Mouse (Mus musculus) ES-E14 (cell line): ENCODE results near the gene Armc12. TPM values are rescaled to one million over a fixed set of nuclear protein-coding genes. Genes with fewer than 3 reads are reported as not detected.

Source experiments
- DNase-seq: peaks from one replicate; pipeline ENCODE4 v3.0.0-alpha.2; 2013; ENCODE audit warnings: low read depth, low spot score
- H3K27ac ChIP-seq: 2 replicates; pipeline ENCODE4 v1.5.1; 2012; ENCODE audit warnings: low read depth, mild to moderate bottlenecking, low read length, moderate library complexity, mixed read lengths; ENCODE audit not compliant: poor library complexity, insufficient read depth, severe bottlenecking
- H3K36me3 ChIP-seq: 2 replicates; pipeline ENCODE4 v1.6.1; 2012; ENCODE audit warnings: mild to moderate bottlenecking, low read length, moderate library complexity, mixed read lengths; ENCODE audit not compliant: control insufficient read depth, poor library complexity, insufficient read depth, severe bottlenecking
- H3K4me1 ChIP-seq, 2 experiments: fragments of 150-350 bp in 1 of 2; sonication (generic) in 1 of 2; 2 replicates each; pipeline ENCODE4 v1.6.1; 2012; ENCODE audit warnings: low read length in 2 of 2, mild to moderate bottlenecking in 1 of 2, mixed read lengths in 1 of 2; ENCODE audit not compliant: control insufficient read depth in 2 of 2, insufficient read depth in 2 of 2, poor library complexity in 1 of 2
- H3K4me3 ChIP-seq, 2 experiments: fragments of 150-350 bp in 1 of 2; sonication (generic) in 1 of 2; 2 replicates each; pipeline ENCODE4 v1.5.1; 2012; ENCODE audit warnings: low read length in 2 of 2, low read depth in 1 of 2, mild to moderate bottlenecking in 1 of 2, mixed read lengths in 1 of 2; ENCODE audit not compliant: insufficient read depth in 1 of 2, poor library complexity in 1 of 2, severe bottlenecking in 1 of 2
- H3K9ac ChIP-seq: 2 replicates; pipeline ENCODE4 v1.6.1; 2012; ENCODE audit warnings: low read depth, mild to moderate bottlenecking, low read length, mixed read lengths; ENCODE audit not compliant: poor library complexity, insufficient read depth, severe bottlenecking
- H3K9me3 ChIP-seq: fragments of 150-350 bp; sonication (generic); 2 replicates; pipeline ENCODE4 v1.6.1; 2012; ENCODE audit warnings: low read depth, mild to moderate bottlenecking, low read length; ENCODE audit not compliant: control insufficient read depth, insufficient read depth
- CHD2 ChIP-seq: IDR thresholded peaks from 2 replicates; pipeline ENCODE4 v1.6.1; 2014; ENCODE audit warnings: mild to moderate bottlenecking, low read depth, low read length, inconsistent platforms
- HCFC1 ChIP-seq: IDR thresholded peaks from 2 replicates; pipeline ENCODE4 v1.6.1; 2012; ENCODE audit warnings: low read length, inconsistent platforms, borderline replicate concordance; ENCODE audit not compliant: insufficient read depth
- MAFK ChIP-seq: IDR thresholded peaks from 2 replicates; pipeline ENCODE4 v1.6.1; 2014; ENCODE audit warnings: mild to moderate bottlenecking, low read depth, low read length, inconsistent platforms; ENCODE audit not compliant: insufficient read depth
- ZC3H11A ChIP-seq: IDR thresholded peaks from 2 replicates; pipeline ENCODE4 v1.6.1; 2012; ENCODE audit warnings: low read depth, mild to moderate bottlenecking, inconsistent platforms, low read length, borderline replicate concordance
- ZNF384 ChIP-seq: IDR thresholded peaks from 2 replicates; pipeline ENCODE4 v1.6.1; 2012; ENCODE audit warnings: low read depth, low read length, inconsistent platforms
- in situ Hi-C, 2 experiments: fragments of 600-800 bp; cut with MboI; formaldehyde crosslinking; loops; one replicate each; pipeline ENCODE4 v1.15.1; 2025; ENCODE audit warnings: low sequenced_read_pairs in 2 of 2, inconsistent platforms in 1 of 2; ENCODE audit not compliant: unreplicated experiment in 2 of 2
- total RNA-seq: library from RNA; depleted of rRNA; stranded (reverse); fragments of 300-350 nt; gene quantifications from 2 replicates; pipeline ENCODE4 v1.2.3, GENCODE M21; 2012

Gene Armc12
- total RNA-seq, 1 experiment, result not detected

DNA sequence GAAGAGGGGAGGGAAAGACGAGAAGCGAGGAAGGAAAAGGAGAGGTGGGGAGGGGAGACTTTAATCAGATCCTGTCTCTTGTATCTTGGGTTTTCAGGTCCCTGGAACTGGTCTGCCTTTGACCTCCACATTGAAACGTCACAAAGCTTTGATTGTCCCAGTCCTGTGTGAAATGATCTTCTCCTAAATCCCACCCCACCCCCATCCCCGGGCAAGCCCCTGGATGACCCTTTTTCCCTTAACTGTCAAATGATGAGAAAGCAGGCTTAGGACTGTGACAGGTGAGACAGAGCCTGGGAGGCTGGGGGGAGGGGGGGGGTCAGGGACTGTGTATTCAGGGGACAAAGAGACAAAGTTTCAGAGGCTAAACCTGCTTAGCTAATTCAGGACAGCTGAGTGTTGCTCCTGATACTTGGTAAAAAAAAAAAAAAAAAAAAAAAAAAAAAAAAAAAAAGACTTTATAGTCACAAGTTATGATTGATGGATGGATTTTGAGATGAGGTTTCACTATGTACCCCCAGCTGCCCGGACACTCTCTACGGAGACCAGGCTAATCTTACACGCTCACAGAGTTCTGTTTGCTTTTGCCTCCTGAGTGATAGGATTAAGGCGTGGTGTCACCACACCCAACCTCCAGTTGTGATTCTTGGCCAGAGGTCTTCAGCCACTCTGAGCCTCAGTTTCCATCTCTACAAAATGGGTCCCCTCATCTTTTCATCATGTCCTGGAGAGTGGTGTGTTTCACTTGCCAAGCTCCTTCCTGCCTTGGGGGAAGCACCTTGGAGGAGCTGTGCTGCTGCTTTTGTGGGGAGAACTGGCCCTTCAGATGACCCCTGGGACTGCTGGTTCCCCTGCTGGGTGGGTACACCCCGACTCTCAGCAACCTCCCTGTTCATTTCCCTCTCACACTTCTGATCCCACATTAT lies 18.7 kb upstream of the Armc12 start:
- H3K36me3 ChIP-seq, result no peaks in the 10 kb centered on the region
- peak; percentile 76 for TF ChIP-seq ZNF384
- no peak for TF ChIP-seq ZC3H11A
- no peak for TF ChIP-seq HCFC1
- TF ChIP-seq CHD2, result no peak
- no peak overlapping the region for H3K4me3 ChIP-seq
- H3K27ac ChIP-seq, result no peak overlapping the region
- no peak overlapping the region for H3K9ac ChIP-seq
- no peaks in the 10 kb centered on the region for H3K9me3 ChIP-seq
- H3K4me1 ChIP-seq, result peaks cover 6 to 30% of the 10 kb centered on the region in 2 experiments; a peak in 3 of 4 replicates
- in situ Hi-C loops, result no loop called here
- no peak for DNase-seq

DNA sequence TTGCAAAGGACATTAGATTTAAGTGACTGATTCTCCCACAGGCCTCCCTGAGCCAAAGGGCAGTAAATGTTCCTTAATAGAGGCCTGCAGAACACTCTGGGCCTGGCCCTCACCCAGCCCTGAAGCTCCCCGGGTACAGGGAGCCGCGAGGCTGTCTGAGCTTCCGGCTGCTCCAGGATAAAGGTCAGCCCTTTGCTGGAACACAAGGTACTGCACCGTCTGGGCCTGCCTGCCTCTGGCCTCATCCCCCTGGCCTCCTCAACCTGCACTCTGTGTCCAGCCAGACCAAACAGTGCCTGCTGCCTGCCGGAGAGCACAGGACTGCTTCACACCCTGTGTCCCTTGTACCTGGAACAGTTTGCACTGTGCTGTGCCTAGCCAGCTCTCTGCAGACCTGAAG lies 17.9 kb upstream of the Armc12 start:
- Histone ChIP-seq H3K4me3 (no peak overlapping the region), H3K4me1 (peaks cover 5 to 28% of the 10 kb centered on the region in 2 experiments; a peak in 3 of 4 replicates), H3K9ac (no peak overlapping the region), H3K9me3 (no peaks in the 10 kb centered on the region), H3K27ac (no peak overlapping the region), H3K36me3 (no peaks in the 10 kb centered on the region)
- no peak for DNase-seq
- in situ Hi-C loops, result no loop called here
- no peak for TF ChIP-seq CHD2
- TF ChIP-seq ZC3H11A, result no peak
- TF ChIP-seq MAFK, result no peak
- no peak for TF ChIP-seq HCFC1
- no peak for TF ChIP-seq ZNF384

DNA sequence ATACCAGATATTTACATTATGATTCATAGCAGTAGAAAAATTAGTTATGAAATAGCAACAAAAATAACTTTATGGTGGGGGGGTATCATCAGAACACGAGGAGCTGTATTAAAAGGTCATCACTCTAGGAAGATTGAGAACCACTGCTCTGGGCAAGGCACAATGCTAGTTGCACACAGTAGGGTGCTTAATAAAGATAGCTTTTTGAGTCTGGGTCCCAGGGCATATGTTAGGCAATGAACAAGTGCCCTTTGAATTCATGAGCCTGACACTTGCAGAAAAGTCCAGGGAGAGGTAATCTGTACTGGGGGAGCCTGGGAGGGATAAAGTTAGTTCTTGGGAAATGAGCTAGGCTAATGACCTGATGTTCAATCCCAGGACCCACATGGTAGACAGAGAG lies 17.3 kb upstream of the Armc12 start:
- peaks cover 4 to 26% of the 10 kb centered on the region in 2 experiments; a peak in 3 of 4 replicates for H3K4me1 ChIP-seq
- TF ChIP-seq MAFK, result no peak
- TF ChIP-seq HCFC1, result no peak
- TF ChIP-seq ZNF384, result no peak
- no peak for TF ChIP-seq CHD2
- no peak for TF ChIP-seq ZC3H11A
- in situ Hi-C loops, result no loop called here
- H3K36me3 ChIP-seq, result no peaks in the 10 kb centered on the region
- DNase-seq, result no peak
- H3K27ac ChIP-seq, result no peak overlapping the region
- H3K4me3 ChIP-seq, result no peak overlapping the region
- H3K9ac ChIP-seq, result no peak overlapping the region
- H3K9me3 ChIP-seq, result no peaks in the 10 kb centered on the region

DNA sequence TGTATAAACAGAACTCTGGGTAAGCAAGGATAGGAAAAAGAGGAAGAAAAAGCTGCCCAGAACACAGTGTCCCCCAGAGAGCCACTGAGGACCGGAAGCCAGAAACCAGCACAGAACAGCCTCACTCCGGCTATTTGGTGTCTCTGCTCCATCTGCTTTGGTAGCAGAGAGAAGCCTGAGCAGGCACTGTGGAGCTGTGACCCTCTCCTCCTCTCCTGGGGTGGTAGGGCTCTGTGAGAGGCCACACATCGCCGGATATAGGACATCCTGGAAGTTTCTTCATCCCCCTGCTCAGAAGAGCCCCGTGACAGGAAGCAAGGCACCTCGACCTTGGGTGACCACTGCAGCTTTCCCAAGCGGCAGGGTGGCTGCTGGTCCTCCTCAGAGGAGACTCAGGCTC lies 16.8 kb upstream of the Armc12 start:
- no peaks in the 10 kb centered on the region for H3K36me3 ChIP-seq
- no peak overlapping the region for H3K4me3 ChIP-seq
- in situ Hi-C loops, result no loop called here
- peaks cover 4 to 28% of the 10 kb centered on the region in 2 experiments; a peak in 3 of 4 replicates for H3K4me1 ChIP-seq
- no peak overlapping the region for H3K9ac ChIP-seq
- no peak overlapping the region for H3K27ac ChIP-seq
- no peak for DNase-seq
- no peaks in the 10 kb centered on the region for H3K9me3 ChIP-seq
- no peak for TF ChIP-seq ZNF384
- no peak for TF ChIP-seq CHD2
- no peak for TF ChIP-seq HCFC1
- TF ChIP-seq ZC3H11A, result no peak
- no peak for TF ChIP-seq MAFK
